Mouse (Mus musculus) B cell, adult 2 months (primary cell): ENCODE measurements around the gene Ciita.

ENCODE experiments used
- DNase-seq, 2 experiments: peaks; one replicate each; pipeline ENCODE4 v3.0.0; 2022

Ciita gene

GRCm38 (mm10) chr16:10522811-10523210, 43.0 kb downstream of the Ciita start:
- DNase-seq: peak; percentile 94

DNA sequence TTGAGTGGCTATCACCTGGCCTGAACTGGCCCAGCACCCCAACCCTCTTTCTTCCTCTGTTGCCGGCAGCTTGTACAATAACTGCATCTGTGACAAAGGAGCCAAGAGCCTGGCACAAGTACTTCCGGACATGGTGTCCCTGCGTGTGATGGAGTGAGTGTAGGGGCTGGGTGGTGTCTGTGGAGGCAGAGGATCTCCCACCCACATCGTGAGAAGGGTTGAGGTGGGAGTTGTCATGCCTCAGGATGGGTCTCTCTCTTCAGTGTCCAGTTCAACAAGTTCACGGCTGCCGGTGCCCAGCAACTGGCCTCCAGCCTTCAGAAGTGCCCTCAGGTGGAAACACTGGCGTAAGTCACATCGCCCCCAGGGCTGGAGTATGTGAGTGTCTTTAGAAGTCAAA, 43.8 kb downstream of the Ciita start:
- no peak for DNase-seq

DNA sequence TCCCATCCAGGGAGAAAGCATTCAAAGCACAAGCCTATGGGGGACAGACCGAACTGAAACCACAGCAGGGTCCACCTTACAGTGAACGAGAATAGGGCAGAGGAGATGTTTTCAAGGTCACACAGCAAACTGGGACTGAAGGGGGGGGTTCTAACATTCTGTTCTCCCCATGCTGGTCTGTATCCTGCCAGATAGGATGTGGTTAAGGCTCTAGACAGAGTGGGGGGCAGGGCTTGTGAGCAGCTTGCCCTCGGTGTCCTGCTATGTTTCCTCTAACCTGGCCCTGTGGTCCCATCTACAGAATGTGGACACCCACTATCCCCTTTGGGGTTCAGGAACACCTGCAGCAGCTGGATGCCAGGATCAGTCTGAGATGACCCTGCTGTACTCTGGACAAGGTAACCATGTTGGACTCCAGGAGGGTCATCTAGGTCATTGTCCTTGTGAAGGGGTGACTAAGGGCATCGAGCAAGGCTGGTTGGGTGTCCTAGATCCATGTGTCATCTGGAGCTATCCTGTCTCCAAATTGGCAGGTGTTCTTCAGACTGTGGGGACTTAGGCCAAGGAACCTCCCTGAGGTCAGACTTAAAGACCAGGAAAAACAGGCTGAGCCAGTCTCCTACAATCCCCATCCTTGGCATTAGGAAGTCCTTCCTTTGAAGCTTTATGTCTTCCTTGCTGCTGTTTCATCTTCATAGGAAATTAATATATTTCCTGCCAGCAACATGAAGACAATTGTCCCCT, 45.2 kb downstream of the Ciita start:
- no peak for DNase-seq

GRCm38 (mm10) chr16:10525610-10525980, 45.7 kb downstream of the Ciita start:
- no peak for DNase-seq

- no peak for DNase-seq
Measured at GRCm38 (mm10) chr16:10527046-10527644, 47.3 kb downstream of the Ciita start.

DNA sequence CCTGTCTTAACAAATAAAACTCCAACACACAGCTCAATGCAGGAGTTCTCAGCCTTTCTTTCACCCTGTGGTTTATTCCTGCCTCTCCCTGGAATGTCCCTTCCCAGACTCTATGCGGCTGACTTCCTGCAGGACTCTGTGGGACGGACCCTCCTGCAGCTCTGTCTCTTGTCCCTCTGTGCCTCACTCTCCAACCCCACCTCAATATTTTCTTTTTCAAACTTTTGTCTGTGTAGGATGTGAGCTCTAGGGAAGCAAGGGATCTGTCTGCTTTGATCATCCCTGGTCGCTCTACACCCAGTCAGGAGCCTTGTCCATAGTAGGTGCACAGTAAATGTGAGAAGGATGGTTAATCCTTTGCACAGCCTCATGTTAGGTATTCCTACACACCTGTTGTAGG, 48.5 kb downstream of the Ciita start:
- no peak for DNase-seq

GRCm38 (mm10) chr16:10530179-10530578, 50.3 kb downstream of the Ciita start:
- DNase-seq: no peak

DNA sequence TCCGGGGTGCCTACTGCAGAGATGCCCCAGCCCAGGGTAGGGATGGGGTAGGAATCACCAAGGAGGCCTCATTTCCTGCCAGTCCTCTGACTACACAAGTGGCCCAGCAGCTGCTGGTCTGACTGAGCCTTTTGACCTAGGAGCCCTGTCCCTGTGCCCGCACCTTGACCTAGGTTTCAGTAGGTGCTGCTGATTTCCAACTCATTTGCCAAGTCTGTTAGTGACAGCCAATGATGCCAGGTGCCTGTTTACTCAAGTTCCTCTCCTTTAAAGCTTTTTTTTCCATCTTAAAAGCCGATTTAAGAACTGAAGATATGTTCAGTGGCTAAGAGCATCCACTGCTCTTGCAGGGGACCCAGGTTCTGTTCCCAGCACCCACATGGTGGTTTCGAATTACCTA, 53.9 kb downstream of the Ciita start:
- no peak for DNase-seq

DNA sequence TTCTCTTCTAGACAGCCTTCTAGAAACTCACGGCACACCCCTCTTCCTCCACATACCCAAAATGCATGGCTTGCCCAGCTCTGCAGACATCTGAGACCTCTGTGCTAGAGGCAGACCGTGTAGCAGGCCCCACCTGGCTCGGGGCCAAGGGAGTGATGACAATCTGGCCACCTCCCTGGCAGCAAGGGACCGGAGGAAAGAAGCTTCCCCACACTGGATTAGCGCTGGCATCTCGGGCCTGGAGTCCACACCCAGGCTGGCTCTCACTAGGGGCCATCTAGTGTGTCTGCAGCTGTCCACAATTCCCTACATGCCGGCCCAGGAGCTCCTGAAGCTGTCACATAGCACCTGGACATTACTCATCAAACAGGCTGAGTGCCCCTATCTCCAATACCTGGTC, 54.7 kb downstream of the Ciita start:
- no peak for DNase-seq

DNA sequence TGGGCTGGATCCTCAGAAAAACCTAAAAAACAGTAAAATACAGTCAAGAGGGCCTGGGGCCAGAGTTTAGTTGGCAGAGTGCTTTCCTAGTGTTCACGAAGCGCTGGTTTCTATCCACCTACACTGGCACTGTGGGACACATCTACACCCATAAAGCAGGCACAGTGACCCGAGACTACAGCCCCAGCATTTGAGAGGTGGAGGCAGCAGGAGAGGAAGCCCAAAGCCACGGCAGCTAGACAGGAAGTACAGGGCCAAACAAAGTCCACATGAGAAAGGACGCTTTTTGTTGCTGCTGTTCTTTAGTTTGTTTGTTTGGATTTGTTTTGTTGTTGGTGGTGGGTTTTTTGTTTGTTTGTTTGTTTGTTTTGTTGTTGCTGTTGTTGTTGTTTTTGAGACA, 56.5 kb downstream of the Ciita start:
- peak; percentile 43 to 46 for DNase-seq

DNA sequence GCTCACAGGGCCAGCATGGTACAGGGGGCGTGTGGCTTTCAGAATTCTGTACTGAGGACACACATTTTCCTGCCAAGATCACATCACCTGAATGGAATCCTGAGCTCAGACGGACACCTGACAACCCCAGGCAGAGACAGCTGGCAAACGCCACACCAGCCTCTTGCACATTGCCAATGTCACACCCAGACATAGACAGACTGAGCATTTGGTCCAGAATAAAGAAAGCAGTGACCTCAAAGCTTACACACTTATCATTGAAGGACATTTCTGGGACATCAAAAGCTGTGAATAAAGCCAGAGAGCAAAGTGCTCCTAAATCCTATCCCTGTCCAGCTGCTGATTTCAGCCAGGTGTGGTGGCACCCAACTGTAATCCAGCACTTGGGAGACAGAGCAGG, 57.1 kb downstream of the Ciita start:
- DNase-seq: no peak

DNA sequence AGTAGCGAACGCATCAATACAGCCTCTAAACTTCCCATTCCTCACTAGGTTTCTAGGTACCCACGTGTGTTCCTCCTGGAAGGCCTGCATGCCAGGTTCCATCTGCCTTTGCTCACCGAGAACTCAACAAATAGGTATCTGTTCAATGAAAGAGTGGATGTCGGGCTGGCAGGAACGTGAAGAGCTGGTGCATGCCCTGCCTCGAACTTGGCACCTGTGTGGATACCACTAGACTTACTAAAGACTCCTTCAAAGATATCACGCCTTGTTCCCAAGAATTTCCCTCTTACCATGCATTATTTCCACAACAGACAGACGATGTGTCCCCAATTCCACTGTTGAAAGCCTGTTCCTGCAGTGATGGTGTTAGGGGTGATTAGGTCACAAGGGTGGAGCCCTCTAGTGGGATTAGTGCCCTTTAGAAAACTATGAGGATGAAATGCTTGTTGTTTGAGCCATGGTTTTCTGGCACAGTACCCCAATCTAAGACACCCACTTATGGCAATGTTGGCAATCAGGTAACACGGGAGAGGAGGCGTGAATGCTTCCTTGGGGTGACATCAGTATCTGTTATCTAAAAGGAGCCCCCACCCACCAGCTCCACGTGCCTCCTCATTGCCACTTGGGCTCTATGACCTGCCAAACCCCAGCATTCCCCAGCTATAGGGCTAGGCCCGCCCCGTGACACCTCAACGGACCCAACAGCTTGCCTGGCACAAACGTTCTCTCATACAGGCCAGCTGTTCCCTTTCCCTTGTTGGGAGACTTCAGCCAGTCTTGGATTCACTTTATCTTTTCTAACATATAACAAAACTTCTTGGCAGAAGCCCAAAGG, 61.1 kb downstream of the Ciita start:
- no peak for DNase-seq

- no peak for DNase-seq
Measured at GRCm38 (mm10) chr16:10541598-10541930, 61.7 kb downstream of the Ciita start.

GRCm38 (mm10) chr16:10542266-10542665, 62.4 kb downstream of the Ciita start:
- DNase-seq: peak; percentile 23 to 36

- peak; percentile 94 to 96 for DNase-seq
Measured at GRCm38 (mm10) chr16:10542698-10543365, 63.0 kb downstream of the Ciita start, which contains the start of gene Dexi. Dexi (minus strand) TSS chr16:10543054.

DNA sequence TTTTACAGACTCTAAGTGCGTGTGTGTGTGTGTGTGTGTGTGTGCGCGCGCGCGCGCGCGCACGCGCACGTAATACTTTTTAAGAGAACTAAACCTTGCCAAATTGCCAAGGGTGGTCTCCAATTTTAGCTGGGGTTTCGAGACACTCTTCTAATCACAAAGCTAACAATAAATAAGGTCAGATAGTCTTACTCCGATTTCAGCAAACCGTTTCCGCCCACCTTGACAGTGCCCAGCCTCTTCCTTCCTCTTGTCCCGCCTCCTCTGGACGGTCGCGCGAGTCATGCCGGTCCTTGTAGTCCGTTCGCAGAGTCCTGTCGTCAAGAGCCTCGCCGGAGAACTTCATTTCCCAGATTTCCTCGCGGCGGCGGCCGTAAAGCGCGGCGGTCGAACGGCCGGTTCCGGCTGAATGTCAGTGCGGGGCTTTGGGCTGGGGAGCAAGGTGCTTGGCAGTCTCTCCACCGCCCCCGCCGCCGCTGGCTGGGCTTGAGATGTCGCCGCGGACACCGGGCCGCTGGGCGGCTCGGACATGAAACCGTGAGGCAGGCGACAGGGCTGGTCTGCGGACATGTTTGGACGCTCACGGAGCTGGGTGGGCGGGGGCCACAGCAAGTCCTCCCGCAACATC, 65.2 kb downstream of the Ciita start, which contains the start of gene Clec16a:
TSS of gene Clec16a (plus strand) at position 345 of the 628 bp plus-strand sequence.
- peak; percentile 96 to 97 for DNase-seq

GRCm38 (mm10) chr16:10546865-10547264, 67.0 kb downstream of the Ciita start:
- DNase-seq: no peak

- DNase-seq: no peak
Measured at GRCm38 (mm10) chr16:10548938-10549337, 69.1 kb downstream of the Ciita start.

GRCm38 (mm10) chr16:10549600-10549999, 69.7 kb downstream of the Ciita start:
- no peak for DNase-seq

- DNase-seq: no peak
Measured at GRCm38 (mm10) chr16:10551592-10551991, 71.7 kb downstream of the Ciita start.

GRCm38 (mm10) chr16:10553858-10554257, 74.0 kb downstream of the Ciita start:
- no peak for DNase-seq

DNA sequence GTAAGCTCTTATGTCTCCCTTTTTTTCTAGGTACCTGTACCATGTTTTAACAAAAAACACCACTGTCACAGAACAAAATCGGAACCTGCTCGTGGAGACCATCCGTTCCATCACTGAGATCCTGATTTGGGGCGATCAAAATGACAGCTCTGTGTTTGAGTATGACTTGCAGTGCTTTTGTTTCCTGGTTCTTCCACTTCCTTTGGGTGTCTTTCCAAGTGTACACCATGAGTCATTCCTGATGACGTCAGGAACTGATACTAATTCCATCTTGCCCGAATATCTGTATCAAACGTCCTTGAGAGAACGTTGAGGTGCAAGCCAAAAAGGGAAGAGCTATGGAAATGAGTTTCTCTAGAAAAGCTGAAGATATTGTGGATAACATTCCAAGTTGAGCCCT, 80.1 kb downstream of the Ciita start:
- no peak for DNase-seq
